Mouse (Mus musculus): Measurements from ENCODE around the gene Camk1d. TPM values are rescaled to one million over a fixed set of nuclear protein-coding genes. Genes with fewer than 3 reads are reported as not detected.
A peak's percentile ranks its signal among the peaks of the same experiment; 100 is the strongest.

Camk1d gene
- polyA plus RNA-seq, 1 experiment = 9.0 TPM

DNA sequence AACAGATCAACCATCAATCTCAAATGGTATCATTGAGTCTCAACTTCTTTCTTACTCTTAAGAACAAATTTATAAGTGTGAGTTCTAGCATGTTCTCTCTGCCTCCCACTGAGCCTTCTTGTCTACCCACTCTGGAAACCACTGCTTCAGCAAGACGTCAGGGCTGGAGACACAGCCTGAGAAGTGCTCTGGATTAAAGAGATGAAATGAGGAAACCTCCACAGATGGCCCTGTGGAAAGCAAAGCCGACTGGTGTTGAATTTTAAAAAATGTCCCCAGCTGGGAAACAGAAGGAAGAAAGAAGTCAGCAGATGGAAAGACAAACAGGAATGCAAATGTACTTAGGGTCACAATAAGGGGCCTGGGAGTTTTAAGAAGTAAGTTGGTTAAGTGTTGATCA, 180.4 kb downstream of the Camk1d start:
- 71% methylated on average over 2 of the region's 2 CpGs for WGBS
- no peak for DNase-seq (ENCODE audit: low read depth, low spot score)

DNA sequence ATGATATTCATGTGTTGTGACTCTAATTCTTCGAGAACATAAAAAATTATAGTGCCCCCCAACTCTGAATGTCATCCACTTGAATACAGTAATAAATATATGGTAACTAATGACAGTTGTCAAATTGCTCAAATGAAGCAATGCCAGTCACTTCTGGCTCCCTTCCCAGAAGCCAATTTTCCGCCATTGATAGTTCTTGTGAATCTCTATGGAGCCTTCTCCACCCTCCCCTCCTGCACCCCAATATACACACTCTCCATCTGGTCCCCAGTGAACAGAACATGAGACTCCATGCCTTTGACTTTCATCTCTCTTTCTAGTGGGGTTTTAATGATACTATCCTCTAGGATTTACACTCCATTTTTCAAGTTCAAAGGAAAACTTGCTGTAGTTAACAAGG, 184.3 kb downstream of the Camk1d start:
- no peak for DNase-seq (ENCODE audit: low read depth, low spot score)
- WGBS = 91% methylated on average over 2 of the region's 2 CpGs

DNA sequence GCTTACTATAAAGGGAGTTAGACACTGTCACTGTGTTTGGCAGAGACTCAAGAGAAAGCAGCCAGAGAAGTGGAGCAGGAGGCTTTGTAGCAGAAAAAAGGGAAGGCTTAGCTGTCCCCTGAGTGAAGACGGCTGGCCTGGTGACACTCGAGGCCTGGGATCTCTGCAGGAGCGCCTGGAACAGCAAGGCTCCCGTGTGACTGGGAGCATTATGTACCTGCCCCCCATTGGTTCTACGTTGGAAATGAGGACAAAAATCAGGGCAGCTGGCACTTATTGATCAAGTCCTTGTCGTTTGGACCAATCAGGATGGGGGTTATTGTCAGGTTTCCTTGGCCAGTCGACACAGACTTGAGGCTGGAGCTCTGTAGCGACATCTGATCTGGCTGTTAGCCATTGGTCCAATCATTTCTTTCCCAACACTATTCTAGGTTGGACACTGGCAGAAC, 195.1 kb downstream of the Camk1d start:
- no peak for DNase-seq (ENCODE audit: low read depth, low spot score)
- WGBS = 78% methylated on average over 8 of the region's 8 CpGs

GRCm38 (mm10) chr2:5515106-5515505, 199.2 kb downstream of the Camk1d start:
- WGBS = 88% methylated on average over 2 of the region's 2 CpGs
- DNase-seq (ENCODE audit: low read depth, low spot score) = no peak

- 95% methylated on average over 5 of the region's 5 CpGs for WGBS
Measured at GRCm38 (mm10) chr2:5514095-5514494, 200.2 kb downstream of the Camk1d start.

DNA sequence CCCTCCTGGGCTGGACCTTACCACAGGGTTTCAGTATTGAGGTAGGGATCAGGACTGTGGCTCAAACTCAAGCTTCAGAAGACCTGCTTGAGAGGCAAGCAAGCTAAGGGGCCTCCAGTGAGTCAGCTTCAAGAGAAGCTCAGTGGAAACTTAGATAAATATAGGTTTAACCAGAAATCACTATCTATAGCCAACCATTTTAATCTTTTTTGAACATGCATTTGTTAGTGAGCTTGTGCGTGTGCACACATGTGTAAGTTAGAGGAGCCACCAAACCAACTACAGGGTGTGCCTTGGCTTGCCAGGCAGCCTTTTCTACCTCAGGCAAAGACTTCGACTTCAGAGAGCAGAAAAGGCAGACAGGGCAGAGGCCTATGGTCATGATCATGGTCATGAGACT, 200.7 kb downstream of the Camk1d start:
- DNase-seq (ENCODE audit: low read depth, low spot score) = no peak
- 94% methylated on average over 2 of the region's 2 CpGs for WGBS

More at GRCm38 (mm10) chr2:5514095-5514494, 200.2 kb downstream of the Camk1d start:
- no peak for DNase-seq (ENCODE audit: low read depth, low spot score)

DNA sequence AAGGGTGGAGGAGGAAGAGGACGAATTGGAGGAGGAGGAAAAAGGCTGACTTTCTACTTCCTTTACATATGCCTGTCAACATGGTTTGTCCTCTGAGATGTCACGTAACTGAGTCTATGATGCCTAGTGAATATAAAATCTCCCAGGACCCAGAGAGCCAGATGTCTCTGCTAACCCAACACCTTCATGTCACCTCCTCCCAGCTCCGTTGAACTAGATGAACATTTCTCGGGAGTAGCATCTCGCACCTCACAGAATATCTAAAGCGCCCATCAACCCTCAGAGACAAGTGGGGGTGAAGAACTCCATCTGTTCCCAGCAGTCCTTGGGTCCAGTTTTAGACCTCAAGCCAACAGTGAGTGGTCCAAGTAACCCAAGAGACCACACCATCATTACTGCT, 204.3 kb downstream of the Camk1d start:
- DNase-seq (ENCODE audit: low read depth, low spot score) = no peak
- WGBS = 90% methylated on average over 6 of the region's 6 CpGs

DNA sequence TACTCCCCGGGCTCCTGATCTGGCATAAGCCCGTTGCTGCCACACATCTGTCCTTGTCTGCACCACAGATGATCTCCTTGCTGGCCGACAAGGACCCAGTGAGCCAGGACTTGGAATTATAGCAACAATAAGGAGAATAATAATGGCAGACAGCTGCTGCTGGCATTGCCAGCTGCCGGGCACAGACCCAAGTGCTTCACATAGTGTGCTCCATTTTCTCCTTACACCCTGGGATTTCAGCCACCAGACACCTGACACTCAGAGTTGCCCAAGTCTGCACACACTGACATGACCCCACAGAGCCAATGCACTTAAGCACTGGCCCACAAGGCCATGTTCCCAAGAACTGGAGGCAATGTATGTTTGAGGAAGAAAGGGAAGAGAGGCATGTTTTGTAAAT, 214.7 kb downstream of the Camk1d start:
- no peak for DNase-seq (ENCODE audit: low read depth, low spot score)
- 86% methylated on average over 4 of the region's 4 CpGs for WGBS

DNA sequence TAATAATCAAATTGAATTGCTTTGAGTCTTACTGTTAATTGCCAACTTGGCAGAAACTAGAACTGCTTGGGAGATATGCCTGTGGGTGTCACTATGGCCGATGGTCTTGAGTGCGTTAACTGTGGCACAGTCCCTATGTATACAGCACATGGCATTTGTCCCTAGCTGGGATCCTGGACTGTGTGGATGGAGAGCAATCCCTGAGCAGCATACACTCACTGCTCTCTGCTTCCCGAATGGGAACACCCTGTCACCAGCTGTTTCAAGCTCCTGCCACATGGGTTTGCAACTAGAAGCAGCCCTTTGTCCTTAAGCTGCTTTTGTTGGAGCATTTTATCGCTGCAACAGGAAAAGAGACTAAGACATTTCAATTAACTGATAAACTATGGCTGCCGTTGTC, 224.4 kb downstream of the Camk1d start:
- WGBS = 81% methylated on average over 5 of the region's 5 CpGs
- DNase-seq (ENCODE audit: low read depth, low spot score) = no peak

- no peak for DNase-seq (ENCODE audit: low read depth, low spot score)
- 91% methylated on average over 3 of the region's 3 CpGs for WGBS
Measured at GRCm38 (mm10) chr2:5487344-5487743, 227.0 kb downstream of the Camk1d start.

- WGBS = 88% methylated on average over 7 of the region's 7 CpGs
- no peak for DNase-seq (ENCODE audit: low read depth, low spot score)
Measured at GRCm38 (mm10) chr2:5486663-5487062, 227.7 kb downstream of the Camk1d start.

DNA sequence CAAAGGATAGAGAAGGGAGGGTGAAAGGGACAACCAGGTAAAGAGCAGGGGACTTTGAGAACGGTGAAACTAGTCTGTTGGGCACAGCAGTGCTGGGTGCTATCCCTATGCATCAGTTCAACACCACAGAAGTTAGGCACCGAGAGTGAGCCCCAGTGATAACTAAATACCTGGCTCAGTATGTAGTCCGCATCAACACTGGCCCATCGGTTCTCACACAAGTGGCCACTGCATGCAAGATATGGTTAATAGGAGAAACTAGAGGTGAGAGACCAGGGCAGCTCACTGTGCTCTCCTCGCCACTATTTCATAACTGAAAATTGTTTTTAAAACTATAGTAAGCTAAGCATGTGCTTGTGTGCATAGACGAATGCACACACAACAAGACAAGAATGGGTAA, 228.5 kb downstream of the Camk1d start:
- no peak for DNase-seq (ENCODE audit: low read depth, low spot score)
- WGBS = 97% methylated on average over 6 of the region's 6 CpGs

- DNase-seq (ENCODE audit: low read depth, low spot score) = no peak
- WGBS = 85% methylated on average over 3 of the region's 3 CpGs
Measured at GRCm38 (mm10) chr2:5479886-5480285, 234.4 kb downstream of the Camk1d start.

DNA sequence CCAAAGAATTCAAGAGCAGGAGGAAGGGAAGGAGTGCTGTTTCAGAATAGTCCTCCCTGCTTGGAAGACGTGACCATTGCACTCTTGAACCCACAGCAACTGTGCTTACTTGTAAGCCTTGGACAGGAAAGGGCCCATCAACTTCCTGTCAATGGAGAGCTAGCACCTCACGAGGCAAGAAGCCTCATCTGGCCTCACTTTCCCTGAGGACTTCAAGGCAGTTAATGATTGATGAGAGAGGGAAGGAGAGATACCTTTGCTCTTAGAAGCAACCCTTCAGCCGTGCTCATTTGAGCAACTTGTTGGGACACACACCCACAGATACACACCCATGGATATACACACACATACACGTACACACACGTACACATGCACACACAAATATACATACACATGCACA, 235.6 kb downstream of the Camk1d start:
- no peak for DNase-seq (ENCODE audit: low read depth, low spot score)
- 59% methylated on average over 5 of the region's 5 CpGs for WGBS

DNA sequence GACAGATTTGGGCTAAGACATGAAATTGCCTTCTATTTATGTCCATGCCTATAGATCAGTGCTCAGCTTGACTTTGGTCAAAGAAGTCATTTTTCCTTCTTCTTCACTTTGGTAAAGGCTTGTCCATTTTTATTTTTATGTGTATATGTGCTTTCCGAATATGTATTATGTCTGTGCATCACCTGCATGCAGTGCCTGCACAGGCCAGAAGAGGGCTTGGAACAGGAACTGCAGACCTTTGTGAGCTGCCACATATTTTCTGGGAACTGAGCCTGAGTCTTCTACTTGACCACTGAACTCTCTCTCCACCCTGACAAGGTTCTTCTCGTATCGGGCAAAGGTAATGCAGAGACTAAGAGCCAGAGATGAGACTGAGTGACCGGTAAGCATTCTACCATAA, 236.1 kb downstream of the Camk1d start:
- DNase-seq (ENCODE audit: low read depth, low spot score) = no peak
- WGBS = 97% methylated on average over 4 of the region's 4 CpGs

GRCm38 (mm10) chr2:5477525-5477924, 236.8 kb downstream of the Camk1d start:
- no peak for DNase-seq (ENCODE audit: low read depth, low spot score)

GRCm38 (mm10) chr2:5469366-5469941, 244.9 kb downstream of the Camk1d start:
- WGBS = 93% methylated on average over 4 of the region's 4 CpGs

More at GRCm38 (mm10) chr2:5477525-5477924, 236.8 kb downstream of the Camk1d start:
- 89% methylated on average over 1 of the region's 1 CpGs for WGBS

GRCm38 (mm10) chr2:5467537-5467936, 246.8 kb downstream of the Camk1d start:
- 76% methylated on average over 2 of the region's 2 CpGs for WGBS
- no peak for DNase-seq (ENCODE audit: low read depth, low spot score)

More at GRCm38 (mm10) chr2:5469366-5469941, 244.9 kb downstream of the Camk1d start:
- no peak for DNase-seq (ENCODE audit: low read depth, low spot score)

DNA sequence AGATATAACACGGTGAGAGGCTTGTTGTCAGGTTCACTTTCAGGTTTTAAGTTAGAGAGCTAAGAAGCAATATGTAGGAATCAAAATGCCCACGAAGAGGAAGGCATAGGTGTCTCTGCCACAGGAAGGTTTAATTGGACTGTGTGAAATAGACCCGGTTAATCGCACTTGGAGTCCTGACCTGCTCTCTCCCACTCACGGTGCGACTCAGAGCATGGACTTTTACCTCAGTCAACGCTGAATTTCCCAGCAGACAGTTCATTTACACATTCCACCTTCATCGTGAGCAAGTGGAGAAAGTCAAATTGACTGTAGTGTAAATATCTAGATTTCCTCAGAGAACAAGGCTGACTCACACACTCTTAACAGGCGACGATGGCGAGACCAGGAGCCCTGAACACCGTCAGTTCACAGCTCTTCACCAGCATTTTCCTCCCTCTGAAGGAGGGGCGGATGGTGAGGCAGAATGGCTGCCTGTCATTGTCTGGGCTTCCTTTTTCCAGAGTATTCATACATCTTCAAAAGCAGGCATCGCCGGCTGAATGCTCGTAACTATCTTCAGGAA, 255.6 kb downstream of the Camk1d start:
- no peak for DNase-seq (ENCODE audit: low read depth, low spot score)

GRCm38 (mm10) chr2:5458075-5458494, 256.2 kb downstream of the Camk1d start:
- 44% methylated on average over 5 of the region's 5 CpGs for WGBS
- DNase-seq (ENCODE audit: low read depth, low spot score) = peak; percentile 31

More for the DNA sequence above, 255.6 kb downstream of the Camk1d start:
- WGBS = 48% methylated on average over 16 of the region's 16 CpGs

DNA sequence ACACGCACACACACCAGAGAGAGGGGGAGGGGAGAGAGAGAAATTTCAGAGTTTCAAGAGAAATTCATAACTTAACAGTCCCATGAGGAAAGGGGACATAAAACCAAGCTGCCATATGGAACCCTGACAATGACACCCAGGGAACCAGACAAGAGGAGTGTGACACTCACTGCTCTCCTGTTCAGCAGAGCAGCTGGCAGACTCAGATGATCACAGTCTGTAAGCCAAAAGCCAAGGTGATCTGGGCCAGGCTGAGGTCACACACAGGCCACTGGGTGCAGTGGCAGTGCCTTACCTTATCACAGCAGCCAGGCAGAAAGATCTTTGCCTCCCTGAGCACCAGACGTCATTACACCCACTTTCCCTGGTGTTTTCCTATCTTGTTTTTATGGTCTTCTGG, 258.2 kb downstream of the Camk1d start:
- 51% methylated on average over 2 of the region's 2 CpGs for WGBS
- no peak for DNase-seq (ENCODE audit: low read depth, low spot score)

DNA sequence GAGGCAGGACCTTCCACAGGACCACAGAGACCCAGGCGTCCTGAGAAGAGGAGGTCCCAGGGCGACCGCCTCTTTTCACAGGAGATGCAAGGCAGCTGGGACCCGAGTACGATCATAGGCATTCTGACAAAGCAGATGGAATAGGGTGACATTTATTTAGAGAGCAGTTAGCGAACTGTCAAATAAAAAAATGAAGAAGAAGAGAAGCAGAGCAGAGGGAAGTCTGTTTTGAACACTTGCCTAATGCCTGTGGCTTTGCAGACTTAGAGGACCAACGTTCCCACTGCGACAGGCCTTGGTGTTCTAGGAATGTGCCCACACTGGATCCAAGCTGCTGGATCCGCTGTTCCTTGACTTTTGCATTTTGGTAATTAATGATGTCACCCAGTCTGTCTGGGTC, 259.5 kb downstream of the Camk1d start:
- DNase-seq (ENCODE audit: low read depth, low spot score) = no peak
- 69% methylated on average over 9 of the region's 9 CpGs for WGBS
